Mouse (Mus musculus): ENCODE results near the gene Tnrc6b.

DNA sequence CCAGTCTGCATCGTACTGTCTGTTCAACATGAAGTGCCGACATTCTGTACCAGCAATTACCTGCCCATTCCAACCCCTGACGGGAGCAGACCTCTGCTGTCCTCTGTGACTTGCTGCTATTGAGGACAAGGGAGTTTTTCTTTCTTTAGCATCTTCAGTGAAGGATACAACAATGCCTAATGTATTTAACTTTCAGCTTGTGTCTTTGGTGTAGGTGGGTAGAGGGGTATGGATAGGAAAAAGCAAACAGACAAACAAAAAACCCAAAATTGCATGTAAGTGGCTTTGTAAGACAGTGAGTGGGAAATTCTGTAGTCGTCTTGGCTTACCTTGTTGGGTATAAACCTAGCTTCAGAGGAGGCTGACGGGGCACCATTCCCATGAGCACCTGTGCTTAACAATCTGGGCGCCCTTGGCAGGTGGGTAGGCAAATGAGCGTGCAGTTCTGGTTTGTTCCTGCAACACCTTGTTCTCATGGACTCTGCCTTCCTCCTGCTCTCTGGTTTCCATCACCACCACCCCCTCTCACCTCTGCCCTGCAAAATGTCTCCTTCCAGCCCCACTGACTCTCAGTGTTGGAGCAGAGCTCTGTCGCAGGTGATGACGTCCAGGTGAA lies 220.3 kb downstream of the Tnrc6b start:
- no peak for TF ChIP-seq CTCF (IDR thresholded peaks at IDR 0.05; ENCODE audit: control insufficient read depth, insufficient read depth, low read length)
- TF ChIP-seq POLR2A (IDR thresholded peaks at IDR 0.05; ENCODE audit: borderline replicate concordance, control insufficient read depth, low read depth, low read length): no peak

All from bone marrow, adult 2 months (tissue).